Mouse (Mus musculus) stomach, embryonic 15.5 days (tissue): Measurements from ENCODE around the gene Scn10a. TPM values are rescaled to one million over a fixed set of nuclear protein-coding genes. Genes with fewer than 3 reads are reported as not detected.
A peak's percentile ranks its signal among the peaks of the same experiment; 100 is the strongest.

ENCODE experiments used
- ATAC-seq: fragments of 200-750 bp; cut with Nextera tagmentation; 2 replicates; pipeline ENCODE4 v1.8.0; 2017; ENCODE audit warnings: low read depth, moderate number of reproducible peaks, moderate TSS enrichment; ENCODE audit not compliant: insufficient read depth, low FRiP score
- H3K27ac ChIP-seq: fragments of 300-500 bp; sonication (generic); 2 replicates; pipeline ENCODE4 v1.5.1; 2015; ENCODE audit warnings: mild to moderate bottlenecking, inconsistent platforms
- H3K27me3 ChIP-seq: fragments of 300-500 bp; sonication (generic); replicated peaks from 2 replicates; pipeline ENCODE4 v1.6.1; 2015; ENCODE audit warnings: inconsistent platforms
- H3K36me3 ChIP-seq: fragments of 300-500 bp; sonication (generic); 2 replicates; pipeline ENCODE4 v1.6.1; 2015; ENCODE audit warnings: inconsistent platforms
- H3K4me1 ChIP-seq: fragments of 300-500 bp; sonication (generic); 2 replicates; pipeline ENCODE4 v1.6.1; 2015; ENCODE audit warnings: inconsistent platforms
- H3K4me2 ChIP-seq: fragments of 300-500 bp; sonication (generic); 2 replicates; pipeline ENCODE4 v1.6.1; 2015; ENCODE audit warnings: mild to moderate bottlenecking, inconsistent platforms
- H3K4me3 ChIP-seq: fragments of 300-500 bp; sonication (generic); replicated peaks from 2 replicates; pipeline ENCODE4 v1.5.1; 2015; ENCODE audit warnings: inconsistent platforms
- H3K9ac ChIP-seq: fragments of 300-500 bp; sonication (generic); 2 replicates; pipeline ENCODE4 v1.6.1; 2015; ENCODE audit warnings: inconsistent platforms
- H3K9me3 ChIP-seq: fragments of 300-500 bp; sonication (generic); 2 replicates; pipeline ENCODE4 v1.6.1; 2016; ENCODE audit warnings: inconsistent platforms
- WGBS: fragments of 180-500 bp; shearing (Covaris S2); methylation state at CpG from one replicate; pipeline ENCODE4 v1.1.7; 2015; 5-methylcytosine and 5-hydroxymethylcytosine counted together
- polyA plus RNA-seq: library from polyadenylated mRNA; unstranded; fragments of >200 nt; fragmentation: Nextera tagmentation; extraction: Ambion mirVana; gene quantifications from 2 replicates; pipeline ENCODE4 v1.2.1, GENCODE M21; 2015

The Scn10a gene
- not detected in 2 replicates for polyA plus RNA-seq

- Histone ChIP-seq H3K9me3 (no peaks in the 10 kb centered on the region), H3K4me2 (no peak within 1 kb of the TSS), H3K27me3 (no peaks in the 10 kb centered on the region), H3K9ac (no peak within 1 kb of the TSS), H3K4me1 (no peaks in the 10 kb centered on the region), H3K36me3 (no peaks in the 10 kb centered on the region), H3K27ac (no peak within 1 kb of the TSS), H3K4me3 (no peak within 1 kb of the TSS)
- ATAC-seq, result no peak
- 84% methylated on average over 11 of the region's 11 CpGs for WGBS
These were observed at the start of gene Scn10a for GRCm38 (mm10) chr9:119719222-119719621. Gene Scn10a, minus strand, starts transcription at chr9:119719322.

- Histone ChIP-seq H3K36me3 (no peaks in the 10 kb centered on the region), H3K4me3 (no peak overlapping the region), H3K9me3 (no peaks in the 10 kb centered on the region), H3K27ac (no peak overlapping the region), H3K4me1 (no peaks in the 10 kb centered on the region), H3K9ac (no peak overlapping the region), H3K27me3 (no peaks in the 10 kb centered on the region), H3K4me2 (no peak overlapping the region)
- ATAC-seq, result no peak
- WGBS, result 38% methylated on average over 7 of the region's 7 CpGs
These were observed 49.5 kb upstream of the Scn10a start for GRCm38 (mm10) chr9:119768585-119768984.

- H3K4me1 ChIP-seq, result no peaks in the 10 kb centered on the region
- no peak overlapping the region for H3K4me2 ChIP-seq
- no peak overlapping the region for H3K9ac ChIP-seq
- ATAC-seq, result no peak
- no peak overlapping the region for H3K4me3 ChIP-seq
- no peak overlapping the region for H3K27ac ChIP-seq
- H3K27me3 ChIP-seq, result no peaks in the 10 kb centered on the region
- WGBS, result 84% methylated on average over 3 of the region's 3 CpGs
- no peaks in the 10 kb centered on the region for H3K9me3 ChIP-seq
- H3K36me3 ChIP-seq, result no peaks in the 10 kb centered on the region
These were observed 41.1 kb upstream of the Scn10a start for GRCm38 (mm10) chr9:119760226-119760625.

GRCm38 (mm10) chr9:119759457-119759856 lies 40.3 kb upstream of the Scn10a start:
- Histone ChIP-seq H3K9me3 (no peaks in the 10 kb centered on the region), H3K9ac (no peak overlapping the region), H3K4me2 (no peak overlapping the region), H3K27ac (no peak overlapping the region), H3K36me3 (no peaks in the 10 kb centered on the region), H3K4me1 (no peaks in the 10 kb centered on the region), H3K27me3 (no peaks in the 10 kb centered on the region), H3K4me3 (no peak overlapping the region)
- ATAC-seq, result no peak
- 83% methylated on average over 1 of the region's 1 CpGs for WGBS

- Histone ChIP-seq H3K4me3 (no peak overlapping the region), H3K4me2 (no peak overlapping the region), H3K36me3 (no peaks in the 10 kb centered on the region), H3K9ac (no peak overlapping the region), H3K9me3 (no peaks in the 10 kb centered on the region), H3K4me1 (no peaks in the 10 kb centered on the region), H3K27ac (no peak overlapping the region), H3K27me3 (no peaks in the 10 kb centered on the region)
- no peak for ATAC-seq
- WGBS, result 16% methylated on average over 5 of the region's 5 CpGs
These were observed 32.4 kb upstream of the Scn10a start for GRCm38 (mm10) chr9:119751507-119751906.

GRCm38 (mm10) chr9:119749112-119749511 lies 30.0 kb upstream of the Scn10a start:
- Histone ChIP-seq H3K9ac (no peak overlapping the region), H3K9me3 (no peaks in the 10 kb centered on the region), H3K36me3 (no peaks in the 10 kb centered on the region), H3K4me1 (no peaks in the 10 kb centered on the region), H3K27ac (no peak overlapping the region), H3K4me3 (no peak overlapping the region), H3K27me3 (no peaks in the 10 kb centered on the region), H3K4me2 (no peak overlapping the region)
- 55% methylated on average over 9 of the region's 9 CpGs for WGBS
- ATAC-seq, result no peak

GRCm38 (mm10) chr9:119743900-119744299 lies 24.8 kb upstream of the Scn10a start:
- Histone ChIP-seq H3K4me1 (no peaks in the 10 kb centered on the region), H3K36me3 (no peaks in the 10 kb centered on the region), H3K9me3 (no peaks in the 10 kb centered on the region), H3K27me3 (no peaks in the 10 kb centered on the region), H3K4me3 (no peak overlapping the region), H3K4me2 (no peak overlapping the region), H3K27ac (no peak overlapping the region), H3K9ac (no peak overlapping the region)
- no peak for ATAC-seq
- WGBS, result 62% methylated on average over 4 of the region's 4 CpGs

- Histone ChIP-seq H3K9ac (no peak overlapping the region), H3K4me1 (no peaks in the 10 kb centered on the region), H3K4me3 (no peak overlapping the region), H3K27me3 (no peaks in the 10 kb centered on the region), H3K27ac (no peak overlapping the region), H3K9me3 (no peaks in the 10 kb centered on the region), H3K4me2 (no peak overlapping the region), H3K36me3 (no peaks in the 10 kb centered on the region)
- WGBS, result 79% methylated on average over 3 of the region's 3 CpGs
- no peak for ATAC-seq
These were observed 24.2 kb upstream of the Scn10a start for GRCm38 (mm10) chr9:119743312-119743711.

GRCm38 (mm10) chr9:119741101-119741786 lies 22.1 kb upstream of the Scn10a start:
- Histone ChIP-seq H3K9ac (no peak overlapping the region), H3K4me3 (no peak overlapping the region), H3K27me3 (no peaks in the 10 kb centered on the region), H3K27ac (no peak overlapping the region), H3K4me2 (no peak overlapping the region), H3K4me1 (no peaks in the 10 kb centered on the region), H3K36me3 (no peaks in the 10 kb centered on the region), H3K9me3 (no peaks in the 10 kb centered on the region)
- WGBS, result 36% methylated on average over 5 of the region's 5 CpGs
- ATAC-seq, result no peak

GRCm38 (mm10) chr9:119728412-119729097 lies 9.4 kb upstream of the Scn10a start:
- Histone ChIP-seq H3K27ac (no peak overlapping the region), H3K4me3 (no peak overlapping the region), H3K4me2 (no peak overlapping the region), H3K4me1 (no peaks in the 10 kb centered on the region), H3K9me3 (no peaks in the 10 kb centered on the region), H3K9ac (no peak overlapping the region), H3K36me3 (no peaks in the 10 kb centered on the region), H3K27me3 (no peaks in the 10 kb centered on the region)
- peak; percentile 84 for ATAC-seq
- 82% methylated on average over 11 of the region's 11 CpGs for WGBS

GRCm38 (mm10) chr9:119726990-119727389 lies 7.9 kb upstream of the Scn10a start:
- 82% methylated on average over 4 of the region's 4 CpGs for WGBS

GRCm38 (mm10) chr9:119725293-119725862 lies 6.3 kb upstream of the Scn10a start:
- 53% methylated on average over 6 of the region's 6 CpGs for WGBS
- no peaks in the 10 kb centered on the region for H3K4me1 ChIP-seq
- no peak for ATAC-seq
- H3K36me3 ChIP-seq, result no peaks in the 10 kb centered on the region
- H3K4me3 ChIP-seq, result no peak overlapping the region
- no peaks in the 10 kb centered on the region for H3K9me3 ChIP-seq
- no peak overlapping the region for H3K4me2 ChIP-seq
- H3K9ac ChIP-seq, result no peak overlapping the region
- no peak overlapping the region for H3K27ac ChIP-seq
- no peaks in the 10 kb centered on the region for H3K27me3 ChIP-seq

More at GRCm38 (mm10) chr9:119726990-119727389, 7.9 kb upstream of the Scn10a start:
- H3K27ac ChIP-seq, result no peak overlapping the region
- no peak overlapping the region for H3K9ac ChIP-seq
- H3K9me3 ChIP-seq, result no peaks in the 10 kb centered on the region
- no peaks in the 10 kb centered on the region for H3K4me1 ChIP-seq
- no peak overlapping the region for H3K4me2 ChIP-seq
- no peaks in the 10 kb centered on the region for H3K27me3 ChIP-seq
- no peaks in the 10 kb centered on the region for H3K36me3 ChIP-seq
- no peak for ATAC-seq
- H3K4me3 ChIP-seq, result no peak overlapping the region
